Comparison of ENCODE assay signal across 9 mouse cellular contexts in genomic region chr6:124910032-124910431, GRCm38 (mm10). TPM values are rescaled to one million over a fixed set of nuclear protein-coding genes. Genes with fewer than 3 reads are reported as not detected.
A peak's percentile ranks its signal among the peaks of the same experiment; 100 is the strongest.
DNase-seq lines count a peak whose midpoint lies in the region; ATAC-seq lines count a peak whose summit lies in the region.
"Had no signal": no experiment of that assay in that cellular context is flagged by ENCODE, and none has a peak within 500 bp of the region (broad histone marks: within the 10 kb centered on the region; RNA-seq: fewer than 3 reads in every experiment).

No protein-coding gene starts in this region.

- peaks cover 27% of the 10 kb centered on the region for H3K36me3 ChIP-seq in limb, embryonic 15.5 days

- H3K4me3 ChIP-seq in limb, embryonic 15.5 days, result peak overlapping the region; percentile 21
- H3K4me3 ChIP-seq: megakaryocyte, embryonic 14.5 days had no signal

- H3K27ac ChIP-seq in limb, embryonic 15.5 days, result no peak overlapping the region

- DNase-seq in cerebellum, adult 11-12 months, result peak; percentile 35
- no peak for DNase-seq in cerebellum, postnatal 36 days
- DNase-seq in thymus, postnatal 4 days, result peak; percentile 61
- no peak for DNase-seq in thymus, postnatal 0 days (ENCODE audit: low spot score)
- DNase-seq in urinary bladder, postnatal 10 days (ENCODE audit: low spot score), result no peak
- no peak for DNase-seq in testis, postnatal 14 days (ENCODE audit: low spot score)

- no peak for ATAC-seq in limb, embryonic 15.5 days (ENCODE audit: insufficient number of reproducible peaks, low FRiP score, low TSS enrichment, low read depth)
- no peak for ATAC-seq in erythroid progenitor cell, adult 5-6 weeks (replicated peaks; ENCODE audit: low FRiP score, poor library complexity, severe bottlenecking)

- peak overlapping the region; percentile 28; the same call in 1 of the 2 replicates for H3K9ac ChIP-seq in limb, embryonic 15.5 days

- WGBS in limb, embryonic 15.5 days, result 4% methylated on average over 32 of the region's 32 CpGs

- H3K4me2 ChIP-seq in limb, embryonic 15.5 days, result peak overlapping the region; percentile 42

- peaks cover 15% of the 10 kb centered on the region for H3K27me3 ChIP-seq in limb, embryonic 15.5 days

- peaks cover 37% of the 10 kb centered on the region for H3K4me1 ChIP-seq in limb, embryonic 15.5 days

- no peaks in the 10 kb centered on the region for H3K9me3 ChIP-seq in limb, embryonic 15.5 days
- H3K9me3 ChIP-seq: megakaryocyte, embryonic 14.5 days had no signal

RNA-seq across cellular contexts. Expression of gene Lag3, which starts 1.5 kb away (rescaled TPM):
- polyA plus RNA-seq in thymus, postnatal 0 days (2015; fragmentation: Nextera tagmentation; extraction: Ambion mirVana), result 5.5 and 6.1 TPM in 2 replicates
- 2.3 TPM in 2 replicates for polyA plus RNA-seq in limb, embryonic 15.5 days (2015; fragmentation: Nextera tagmentation; extraction: Ambion mirVana)
- total RNA-seq in erythroid progenitor cell, adult 5-6 weeks (2015; ENCODE audit: low replicate concordance), result 1.8 TPM in 1 of 2 replicates, not detected in the other
- total RNA-seq in erythroid progenitor cell, adult 5-6 weeks (2017; ENCODE audit: low replicate concordance), result 0.90 TPM in 1 of 2 replicates, not detected in the other

RNA-seq across cellular contexts. Expression of gene Ptms, which starts 9.9 kb away (rescaled TPM):
- 204 and 256 TPM in 2 replicates for polyA plus RNA-seq in thymus, postnatal 0 days (2015; fragmentation: Nextera tagmentation; extraction: Ambion mirVana)
- polyA plus RNA-seq in limb, embryonic 15.5 days (2015; fragmentation: Nextera tagmentation; extraction: Ambion mirVana), result 241 and 331 TPM in 2 replicates
- 15.5 and 20.5 TPM in 2 replicates for total RNA-seq in erythroid progenitor cell, adult 5-6 weeks (2015; ENCODE audit: low replicate concordance)
- 7.9 and 18.6 TPM in 2 replicates for total RNA-seq in erythroid progenitor cell, adult 5-6 weeks (2017; ENCODE audit: low replicate concordance)

RNA-seq across cellular contexts. Expression of gene Mlf2, which starts 21.2 kb away (rescaled TPM):
- polyA plus RNA-seq in thymus, postnatal 0 days (2015; fragmentation: Nextera tagmentation; extraction: Ambion mirVana), result 267 and 277 TPM in 2 replicates
- 352 and 365 TPM in 2 replicates for polyA plus RNA-seq in limb, embryonic 15.5 days (2015; fragmentation: Nextera tagmentation; extraction: Ambion mirVana)
- 44.0 and 45.3 TPM in 2 replicates for total RNA-seq in erythroid progenitor cell, adult 5-6 weeks (2015; ENCODE audit: low replicate concordance)
- 18.5 and 42.2 TPM in 2 replicates for total RNA-seq in erythroid progenitor cell, adult 5-6 weeks (2017; ENCODE audit: low replicate concordance)

RNA-seq across cellular contexts. Expression of gene Cd4, which starts 22.0 kb away (rescaled TPM):
- 102 TPM in 2 replicates for polyA plus RNA-seq in thymus, postnatal 0 days (2015; fragmentation: Nextera tagmentation; extraction: Ambion mirVana)
- polyA plus RNA-seq in limb, embryonic 15.5 days (2015; fragmentation: Nextera tagmentation; extraction: Ambion mirVana), result 0.24 and 0.31 TPM in 2 replicates
- total RNA-seq in erythroid progenitor cell, adult 5-6 weeks (2015; ENCODE audit: low replicate concordance), result 4.3 and 12.2 TPM in 2 replicates
- 5.0 and 6.8 TPM in 2 replicates for total RNA-seq in erythroid progenitor cell, adult 5-6 weeks (2017; ENCODE audit: low replicate concordance)

RNA-seq across cellular contexts. Expression of gene Gpr162, which starts 46.2 kb away (rescaled TPM):
- polyA plus RNA-seq in thymus, postnatal 0 days (2015; fragmentation: Nextera tagmentation; extraction: Ambion mirVana), result 15.2 and 21.8 TPM in 2 replicates
- 1.6 and 2.9 TPM in 2 replicates for polyA plus RNA-seq in limb, embryonic 15.5 days (2015; fragmentation: Nextera tagmentation; extraction: Ambion mirVana)
- total RNA-seq in erythroid progenitor cell, adult 5-6 weeks (2015; ENCODE audit: low replicate concordance), result not detected in 2 replicates
- total RNA-seq in erythroid progenitor cell, adult 5-6 weeks (2017; ENCODE audit: low replicate concordance), result not detected in 2 replicates

Comparison
In these comparisons a context has a peak if more than half of its experiments do, and no peak if none do; other contexts are left out.
1. DNase-seq: peak in cerebellum, adult 11-12 months (single experiment) and thymus, postnatal 4 days (single experiment); none in cerebellum, postnatal 36 days (0 of 2), thymus, postnatal 0 days (single experiment), urinary bladder, postnatal 10 days (single experiment) and testis, postnatal 14 days (single experiment).